Mouse (Mus musculus) natural killer cell, adult 2 months (primary cell): ENCODE measurements around the gene Cds2.
"Not testable (repeated sequence)": the region's sequence is repeated elsewhere in the genome, so short reads cannot be mapped to it uniquely, and the experiment has no call there.

Experiments
- DNase-seq, 2 experiments: peaks; one replicate each; pipeline ENCODE4 v3.0.0; 2022; ENCODE audit warnings: low spot score in 2 of 2

Gene Cds2

DNA sequence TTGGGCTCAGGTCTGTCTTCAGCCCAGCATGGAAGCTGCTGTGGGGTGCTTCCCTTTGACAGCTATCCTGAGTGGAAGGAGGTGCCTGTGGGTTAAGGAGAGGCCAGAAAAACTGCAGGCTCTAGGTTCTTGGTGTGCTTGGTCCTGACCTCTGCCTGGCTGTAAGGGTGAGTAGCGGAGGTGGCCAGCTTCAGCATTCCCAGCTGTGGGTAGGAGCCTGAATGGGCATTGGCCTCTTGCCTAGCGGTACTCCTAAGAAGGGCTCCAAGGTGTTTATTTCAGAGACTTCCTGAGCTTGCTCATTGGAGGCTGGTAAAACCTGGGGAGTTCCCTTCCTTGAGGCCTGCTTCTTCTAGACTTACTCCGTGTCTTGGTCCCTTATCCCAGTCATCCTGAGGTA, 28.3 kb downstream of the Cds2 start:
- no peak for DNase-seq

DNA sequence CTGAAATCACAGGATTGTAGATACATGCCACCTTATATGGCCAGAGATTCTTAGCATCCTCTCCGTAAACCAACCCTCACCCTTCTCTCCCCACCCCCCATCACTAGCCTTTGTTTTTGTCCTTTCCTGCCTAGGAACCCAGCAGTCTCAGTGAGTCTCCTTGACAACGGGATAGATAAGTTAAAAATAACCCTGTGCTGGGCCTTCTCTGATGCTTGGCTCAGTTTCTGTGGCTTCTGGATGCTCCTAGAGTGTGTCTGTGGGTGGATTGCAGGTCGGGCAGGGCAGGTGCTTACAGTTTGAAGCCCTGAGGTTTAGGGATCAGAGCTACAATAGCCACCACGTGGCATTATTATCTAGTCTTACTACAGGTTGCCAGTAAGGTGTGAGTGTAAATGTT, 29.1 kb downstream of the Cds2 start:
- no peak for DNase-seq

DNA sequence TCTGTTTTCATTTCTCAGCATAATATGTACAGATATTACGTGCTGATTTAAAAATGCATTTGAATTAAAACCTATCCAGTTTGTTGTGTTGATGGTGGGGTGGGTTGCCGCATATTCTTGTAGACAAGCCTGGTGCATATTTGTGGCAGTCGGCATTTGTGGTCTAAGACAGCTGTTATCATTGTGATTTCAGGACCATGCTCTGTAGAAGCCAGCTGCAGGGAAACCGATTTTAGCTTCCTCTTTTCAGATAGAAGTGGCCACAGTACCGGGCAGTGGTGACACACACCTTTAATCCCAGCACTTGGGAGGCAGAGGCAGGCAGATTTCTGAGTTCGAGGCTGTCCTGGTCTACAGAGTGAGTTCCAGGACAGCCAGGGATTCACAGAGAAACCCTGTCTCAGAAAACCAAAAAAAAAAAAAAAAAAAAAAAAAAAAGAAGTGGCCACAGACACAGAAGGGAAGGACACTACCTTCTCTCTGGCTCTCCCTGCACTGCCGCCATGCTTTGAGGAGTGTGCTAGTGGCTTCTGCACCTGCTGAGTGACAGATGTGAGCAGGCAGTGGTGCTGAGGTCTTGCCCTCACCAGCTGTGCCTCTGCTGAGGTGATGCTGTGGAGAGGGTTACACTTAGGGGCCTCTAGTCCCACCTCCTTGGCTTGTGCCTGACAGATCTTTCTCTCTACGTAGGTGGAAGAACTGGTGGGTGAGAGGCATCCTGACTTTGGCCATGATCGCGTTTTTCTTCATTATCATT, 30.9 kb downstream of the Cds2 start:
- no peak for DNase-seq

DNA sequence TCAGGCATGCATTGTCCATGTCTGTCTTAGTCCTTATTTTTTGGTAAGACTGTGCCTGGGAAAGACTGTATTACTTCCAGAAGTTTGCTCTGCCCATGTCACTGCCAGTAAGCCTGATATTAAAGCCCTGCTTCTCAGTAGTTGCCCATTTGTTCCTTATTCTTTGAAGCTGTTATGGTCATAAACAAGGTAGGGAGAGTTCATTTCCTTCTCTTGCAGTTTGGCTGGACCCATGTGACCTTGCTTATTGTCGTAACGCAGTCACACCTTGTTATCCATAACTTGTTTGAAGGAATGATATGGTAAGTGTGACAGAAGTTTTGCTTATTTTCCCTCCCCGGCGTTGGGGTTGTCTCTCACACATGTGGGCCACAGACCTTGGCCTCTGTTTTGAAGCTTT, 35.3 kb downstream of the Cds2 start:
- DNase-seq, result no peak

DNA sequence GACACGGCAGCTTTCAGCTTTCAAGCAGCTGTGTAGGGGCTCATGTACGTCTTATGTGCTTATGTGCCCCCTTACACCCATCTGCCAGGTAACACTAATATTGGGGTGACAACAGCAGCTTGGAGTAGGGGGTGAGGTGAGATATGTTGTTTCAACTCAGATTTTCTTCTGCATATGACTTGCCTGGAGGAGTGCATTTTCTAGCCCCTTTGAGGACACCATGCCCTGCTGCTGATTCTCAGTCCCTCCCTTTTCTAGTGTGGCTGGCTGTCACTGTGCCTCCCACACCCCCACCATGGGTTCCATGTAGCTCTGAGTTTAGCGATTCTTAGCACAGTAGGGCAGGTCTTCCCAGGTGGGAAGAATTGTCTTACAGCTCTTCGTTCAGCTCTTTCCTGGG, 38.5 kb downstream of the Cds2 start:
- no peak for DNase-seq

DNA sequence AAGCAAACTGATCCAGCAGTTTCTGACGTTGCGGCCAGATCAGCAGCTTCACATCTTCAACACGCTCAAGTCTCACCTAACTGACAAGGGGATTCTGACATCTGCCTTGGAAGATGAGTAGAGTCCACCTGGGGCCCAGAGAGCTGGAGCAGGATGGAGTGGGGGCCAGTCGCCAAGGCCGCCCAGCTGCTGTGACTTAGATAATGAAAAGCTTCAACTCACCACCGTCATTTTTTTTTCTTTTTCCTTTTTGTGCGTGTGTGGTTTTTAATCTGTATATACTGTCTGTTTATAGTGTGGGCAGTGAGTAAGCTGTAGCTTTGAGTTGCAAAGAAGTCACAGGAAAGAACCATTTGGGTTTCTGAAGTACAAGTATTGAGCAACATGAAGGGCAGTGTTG, 42.2 kb downstream of the Cds2 start:
- DNase-seq, result no peak

DNA sequence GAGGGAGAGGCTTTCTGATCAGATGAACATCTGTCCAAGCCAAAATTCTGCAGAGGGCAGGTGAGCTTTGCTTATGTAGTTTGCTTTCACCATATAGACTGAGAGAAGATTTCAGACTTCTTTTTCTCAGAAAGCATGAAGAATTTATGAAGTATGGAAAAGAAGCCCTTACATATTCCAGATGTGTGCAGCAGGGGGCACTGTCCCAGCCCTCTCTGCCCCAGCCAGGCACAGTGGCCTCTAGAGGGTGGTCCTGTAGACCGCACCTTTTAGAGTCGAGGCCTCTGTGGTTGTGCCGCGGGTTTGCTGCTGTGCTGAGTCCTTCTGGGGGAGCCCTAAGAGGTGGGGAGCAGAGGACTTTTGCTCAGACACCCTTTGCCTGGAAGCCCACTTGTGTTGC, 43.0 kb downstream of the Cds2 start:
- DNase-seq, result no peak

DNA sequence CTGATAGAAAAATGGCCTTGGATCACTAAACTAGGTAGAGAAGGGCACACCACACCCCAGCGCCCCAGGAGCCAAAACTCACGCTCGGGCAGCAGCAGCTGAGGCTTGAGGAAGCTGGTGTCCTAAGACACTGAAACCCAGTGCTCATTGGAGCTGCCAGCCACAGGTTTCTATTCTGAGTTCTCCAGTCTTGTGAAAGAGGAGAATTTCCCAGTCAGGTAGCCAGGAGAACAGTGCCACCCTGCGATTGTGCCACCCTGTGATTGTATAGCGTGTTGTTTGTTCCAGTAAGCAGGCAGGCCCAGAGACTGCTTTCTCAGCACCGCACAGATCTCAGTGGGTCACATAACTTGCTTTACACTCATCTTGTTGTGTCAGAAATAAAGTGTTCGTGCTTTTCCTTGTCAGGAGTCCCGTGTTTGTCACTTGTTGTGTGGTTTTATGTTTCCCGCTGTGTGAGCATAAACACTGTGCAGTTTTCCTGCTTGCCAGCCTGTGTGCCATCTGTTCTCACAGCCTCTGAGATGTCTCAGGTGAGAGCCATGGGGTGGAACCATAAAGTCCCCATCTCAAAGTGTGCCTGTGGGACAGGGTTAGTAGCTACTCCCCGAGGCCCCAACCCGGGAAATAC, 44.4 kb downstream of the Cds2 start:
- no peak for DNase-seq

DNA sequence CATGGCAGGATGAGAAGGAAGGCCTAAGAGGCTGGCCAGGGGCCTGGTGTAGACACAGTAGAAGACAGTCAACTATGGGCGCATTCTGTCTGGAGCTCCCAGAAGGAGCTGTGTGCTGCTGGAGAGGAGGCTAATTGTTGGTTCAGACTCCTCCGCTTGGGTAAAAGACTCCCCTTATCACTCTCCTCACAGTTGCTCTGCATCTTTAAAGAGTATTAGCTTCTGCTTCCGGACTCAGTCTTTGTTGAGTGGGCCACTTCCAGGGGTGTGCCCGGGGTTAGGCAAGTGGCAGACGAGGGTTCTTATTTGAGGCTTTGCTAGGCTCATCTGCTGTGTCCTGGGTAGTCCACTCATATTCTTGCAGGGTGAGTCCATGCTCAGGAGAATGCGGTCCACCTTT, 45.9 kb downstream of the Cds2 start:
- no peak for DNase-seq

DNA sequence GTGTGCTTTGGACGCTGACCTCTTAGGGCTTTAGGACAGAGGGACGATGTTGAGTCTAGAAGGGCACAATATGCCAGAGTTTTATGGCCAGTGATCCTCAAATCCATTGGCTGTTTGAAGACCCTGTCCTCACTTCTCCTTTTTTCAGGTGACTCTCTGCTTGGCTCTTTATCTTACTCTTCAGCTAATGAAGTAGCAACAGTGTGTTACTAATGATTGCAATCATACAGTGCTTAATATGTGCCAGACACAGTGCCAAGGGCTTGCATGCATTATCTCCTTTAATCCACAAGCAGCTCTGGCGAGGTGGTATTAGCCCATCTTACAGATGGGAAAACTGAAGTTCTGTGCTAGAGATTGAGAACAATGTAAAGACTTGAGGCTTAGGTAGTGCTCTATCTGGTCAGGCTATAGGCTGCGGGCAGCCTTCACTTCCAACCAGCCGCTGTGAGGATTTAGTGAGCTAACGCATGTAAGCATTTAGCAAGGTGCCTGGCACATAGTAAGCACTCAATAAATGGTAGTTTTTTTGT, 46.5 kb downstream of the Cds2 start:
- DNase-seq, result no peak

DNA sequence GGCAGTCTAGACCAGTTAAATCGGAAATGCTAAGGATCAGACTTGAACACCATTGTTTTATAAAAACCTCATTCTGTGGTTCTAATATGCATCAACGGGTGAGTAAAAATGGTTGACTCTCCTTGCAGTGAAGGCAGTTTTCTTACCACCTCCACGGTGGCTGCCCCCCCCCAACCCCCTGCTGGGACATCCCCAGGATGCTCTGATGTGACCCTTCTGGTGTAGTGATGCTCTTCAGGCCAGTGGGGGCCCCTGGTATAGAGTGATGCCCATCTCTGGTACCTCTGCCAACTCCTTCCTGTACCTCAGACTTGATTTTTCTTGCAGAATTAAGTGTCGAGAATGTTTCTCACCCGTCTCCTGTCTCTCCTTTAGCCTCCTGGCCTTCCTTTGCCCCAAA, 49.7 kb downstream of the Cds2 start:
- no peak for DNase-seq

DNA sequence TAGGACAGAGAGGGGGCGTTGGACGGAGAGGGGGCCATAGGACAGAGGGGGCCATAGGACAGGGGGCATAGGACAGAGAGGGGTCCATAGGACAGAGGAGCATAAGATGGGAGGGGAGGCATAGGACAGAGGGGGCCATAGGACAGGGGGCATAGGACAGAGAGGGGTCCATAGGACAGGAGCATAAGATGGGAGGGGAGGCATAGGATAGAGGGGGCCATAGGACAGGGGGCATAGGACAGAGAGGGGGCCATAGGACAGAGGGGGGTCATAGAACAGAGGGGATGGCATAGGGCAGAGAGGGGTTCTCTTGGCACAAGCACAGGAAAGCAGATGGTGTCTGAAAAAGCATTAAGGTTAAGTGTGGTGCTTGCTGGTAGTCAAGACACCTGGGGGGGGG, 50.6 kb downstream of the Cds2 start:
- DNase-seq, result no peak

DNA sequence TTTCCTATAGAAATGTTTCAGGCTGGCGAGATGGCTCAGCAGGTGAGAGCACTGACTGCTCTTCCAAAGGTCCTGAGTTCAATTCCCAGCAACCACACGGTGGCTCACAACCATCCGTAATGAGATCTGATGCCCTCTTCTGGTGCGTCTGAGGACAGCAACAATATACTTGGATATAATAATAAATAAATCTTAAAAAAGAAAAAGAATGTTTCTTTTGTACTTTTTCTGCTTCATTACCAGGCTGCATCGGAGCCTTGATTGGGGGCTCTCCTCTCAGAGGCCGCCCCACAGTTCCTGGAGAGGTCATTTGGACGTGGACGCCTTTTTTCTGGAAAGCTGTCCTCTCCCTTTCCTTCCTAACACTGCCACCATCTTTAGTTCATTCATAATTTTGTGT, 51.1 kb downstream of the Cds2 start:
- DNase-seq, result not testable (repeated sequence)

DNA sequence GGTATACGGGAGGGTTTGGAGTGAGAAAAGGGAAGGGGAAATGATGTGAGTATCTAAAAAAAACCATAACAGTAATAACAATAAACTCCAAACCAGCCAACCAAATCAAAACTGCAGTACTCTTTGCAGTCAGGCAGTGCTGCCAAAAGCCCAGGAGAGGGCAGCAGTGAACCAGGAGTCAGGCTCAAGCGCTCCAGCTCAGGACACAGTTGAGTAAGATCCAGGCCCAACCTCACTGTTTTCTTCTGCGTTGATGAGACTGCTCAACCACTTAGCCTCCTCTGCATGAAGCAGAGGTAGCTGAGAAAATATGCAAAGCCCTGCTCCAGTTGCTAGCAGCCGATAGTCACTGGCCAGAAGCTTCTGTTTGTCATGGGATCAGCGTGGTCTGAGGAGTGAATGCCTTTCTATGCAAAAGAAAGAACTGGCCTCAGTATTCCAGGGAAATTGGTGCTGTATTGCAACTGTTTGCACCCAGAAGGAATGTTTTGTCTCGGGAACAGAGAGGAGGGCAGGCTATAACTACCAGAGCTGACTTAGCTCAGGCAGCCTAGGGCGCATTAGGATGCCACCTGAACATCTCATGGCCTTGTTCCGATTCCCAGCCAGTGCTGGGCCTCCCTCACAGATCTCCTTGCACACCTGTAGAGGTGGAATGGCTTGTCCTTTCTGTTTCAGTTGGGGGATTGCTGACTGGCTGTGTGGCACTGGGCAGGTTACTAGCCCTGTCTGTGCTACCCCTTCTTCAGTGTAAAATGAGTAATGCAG, 53.3 kb downstream of the Cds2 start:
- DNase-seq, result peak; percentile 16 to 49

DNA sequence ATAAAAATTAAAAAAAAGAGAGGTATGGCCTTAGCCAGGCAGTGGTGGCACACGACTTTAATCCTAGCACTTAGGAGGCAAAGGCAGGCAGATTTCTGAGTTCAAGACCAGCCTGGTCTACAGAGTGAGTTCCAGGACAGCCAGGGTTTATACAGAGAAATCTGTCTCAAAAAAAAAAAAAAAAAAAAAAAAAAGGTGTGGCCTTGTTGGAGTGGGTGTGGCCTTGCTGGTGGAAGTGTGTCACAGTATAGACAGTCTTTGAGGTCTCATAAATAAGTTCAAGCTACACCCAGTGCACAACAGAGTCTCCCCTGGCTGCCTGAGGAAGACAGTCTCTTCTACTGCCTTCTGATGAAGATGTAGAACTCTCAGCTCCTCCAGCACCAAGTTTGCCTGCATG, 54.2 kb downstream of the Cds2 start:
- no peak for DNase-seq

DNA sequence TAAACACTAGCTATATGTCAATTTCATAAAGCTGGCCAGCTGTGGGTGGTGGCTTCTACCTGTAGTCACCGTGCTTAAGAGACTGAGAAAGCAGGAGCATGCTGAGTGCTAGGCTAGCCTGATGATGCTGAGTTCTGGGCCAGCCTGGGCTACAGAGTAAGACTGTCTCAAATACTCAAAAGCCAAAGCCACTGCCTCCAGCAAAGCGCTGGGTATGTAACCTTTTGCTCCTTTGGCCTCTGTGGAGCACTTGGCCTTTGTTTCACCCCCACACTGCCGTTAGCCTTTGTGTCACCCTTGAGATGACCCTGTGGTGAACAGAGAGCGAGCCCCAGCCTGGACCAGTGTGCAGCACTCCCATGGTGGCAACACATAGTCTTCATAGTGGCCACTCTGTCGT, 57.6 kb downstream of the Cds2 start:
- no peak for DNase-seq

DNA sequence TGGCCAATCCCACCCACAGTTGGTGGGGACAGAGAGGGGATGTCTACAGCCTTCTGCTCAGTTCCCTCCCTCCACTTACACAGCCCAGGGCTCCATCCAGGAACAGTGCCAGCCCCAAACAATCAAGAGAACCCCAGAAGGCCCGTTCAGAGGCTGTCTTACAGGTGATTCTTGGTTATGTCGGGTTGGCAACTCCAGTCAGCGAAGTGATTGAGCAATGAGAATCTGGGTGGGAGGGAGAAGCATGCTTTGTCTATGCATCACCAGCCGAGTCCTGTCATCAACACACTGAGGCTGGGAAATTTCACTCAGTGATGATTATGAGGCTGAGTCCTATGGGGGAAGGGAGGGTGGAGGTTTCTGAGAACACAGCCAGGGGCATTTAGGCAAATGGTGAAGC, 60.6 kb downstream of the Cds2 start:
- DNase-seq, result no peak

DNA sequence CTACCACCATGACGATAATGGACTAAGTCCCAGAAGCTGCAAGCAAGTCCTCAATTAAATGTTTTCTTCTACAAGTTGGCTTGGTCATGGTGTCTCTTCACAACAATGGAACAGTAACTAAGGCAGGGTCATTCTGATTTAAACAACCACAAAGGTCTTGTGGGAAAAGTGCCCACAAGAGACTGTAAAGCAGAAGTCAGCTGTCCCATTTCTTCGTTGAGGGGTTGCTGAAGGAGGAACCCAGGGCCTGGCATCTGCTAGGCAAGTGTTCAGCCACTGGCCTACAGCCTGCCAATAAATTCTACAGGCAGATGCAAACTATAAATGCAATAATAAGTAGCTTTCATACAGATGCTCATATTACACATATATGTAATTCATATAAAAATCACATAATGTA, 74.3 kb downstream of the Cds2 start:
- no peak for DNase-seq

DNA sequence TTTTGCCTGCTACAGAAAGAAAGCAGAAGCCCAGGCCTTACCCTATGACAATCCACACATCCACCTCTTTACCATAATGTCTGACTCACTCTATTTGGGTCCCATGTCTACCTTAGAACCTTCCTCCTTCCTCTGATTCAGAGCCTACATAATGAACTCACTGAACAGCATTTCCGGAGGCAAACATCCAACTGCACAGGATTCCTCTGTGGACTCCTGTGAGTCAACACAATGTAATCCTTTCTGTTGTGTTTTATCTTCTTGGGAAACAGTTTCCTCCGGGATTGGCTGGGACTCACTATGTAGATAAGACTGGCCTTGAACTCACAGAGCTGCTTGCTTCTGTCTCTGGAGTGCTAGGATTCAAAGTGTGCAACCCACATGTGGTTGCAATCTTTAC, 77.4 kb downstream of the Cds2 start:
- no peak for DNase-seq

DNA sequence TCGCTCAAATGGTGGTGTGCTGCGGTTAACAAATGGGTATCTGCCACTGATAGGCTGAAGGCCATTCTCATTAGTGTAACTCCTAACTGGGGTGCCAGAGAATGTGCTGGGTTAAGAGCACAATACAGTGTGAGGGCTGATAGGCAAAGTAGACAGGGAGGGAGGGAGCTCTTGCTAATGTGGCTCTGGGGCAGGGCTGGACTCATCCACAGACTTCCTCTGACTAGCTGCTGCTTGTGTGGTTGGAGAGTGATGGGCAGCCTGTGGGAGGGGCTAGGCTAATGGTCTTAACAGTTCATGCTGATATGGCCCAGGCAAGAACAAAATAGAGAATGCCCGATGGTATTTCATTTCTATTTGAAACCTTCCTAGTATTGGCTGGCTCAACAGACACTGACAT, 78.3 kb downstream of the Cds2 start:
- no peak for DNase-seq

DNA sequence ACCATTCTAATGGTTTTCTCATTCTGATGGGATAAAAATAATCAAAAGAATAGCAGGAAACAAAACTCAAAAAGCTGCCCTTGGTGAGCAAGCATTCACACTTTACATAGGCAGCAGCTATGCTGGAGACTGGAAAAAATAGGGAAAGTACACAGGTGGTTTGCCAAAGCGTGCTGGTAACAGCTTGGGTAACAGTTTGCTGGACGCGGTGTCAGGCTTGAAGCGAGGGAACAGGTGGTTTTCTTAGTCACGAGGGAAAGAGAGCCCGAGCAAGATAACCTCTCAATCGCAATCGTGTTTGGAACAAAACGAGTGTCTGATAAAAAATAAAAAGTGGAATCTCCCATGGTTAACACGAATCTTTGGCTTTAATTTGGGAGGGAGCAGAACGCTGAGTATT, 80.9 kb downstream of the Cds2 start:
- DNase-seq, result no peak
